Mouse (Mus musculus) heart, embryonic 16.5 days (tissue): ENCODE measurements around the gene Samhd1. TPM values are rescaled to one million over a fixed set of nuclear protein-coding genes. Genes with fewer than 3 reads are reported as not detected.

Experiments used
- ATAC-seq: fragments of 200-750 bp; cut with Nextera tagmentation; replicated peaks from 2 replicates; pipeline ENCODE4 v1.8.0; 2017; ENCODE audit warnings: moderate number of reproducible peaks; ENCODE audit not compliant: insufficient read depth, low FRiP score; ENCODE audit errors: extremely low read depth
- H3K27ac ChIP-seq: fragments of 300-500 bp; sonication (generic); 2 replicates; pipeline ENCODE4 v1.5.1; 2014; ENCODE audit warnings: mild to moderate bottlenecking, low read length, control low read depth, moderate library complexity
- H3K27me3 ChIP-seq: fragments of 300-500 bp; sonication (generic); 2 replicates; pipeline ENCODE4 v1.6.1; 2014; ENCODE audit warnings: low read length, mixed read lengths; ENCODE audit not compliant: control insufficient read depth, insufficient read depth
- H3K36me3 ChIP-seq: fragments of 300-500 bp; sonication (generic); 2 replicates; pipeline ENCODE4 v1.6.1; 2014; ENCODE audit not compliant: control insufficient read depth, insufficient read depth
- H3K4me1 ChIP-seq: fragments of 300-500 bp; sonication (generic); 2 replicates; pipeline ENCODE4 v1.6.1; 2014; ENCODE audit warnings: low read length, mixed read lengths; ENCODE audit not compliant: control insufficient read depth, insufficient read depth
- H3K4me2 ChIP-seq: fragments of 300-500 bp; sonication (generic); 2 replicates; pipeline ENCODE4 v1.6.1; 2014; ENCODE audit warnings: low read depth, mild to moderate bottlenecking, control low read depth, low read length
- H3K4me3 ChIP-seq: fragments of 300-500 bp; sonication (generic); 2 replicates; pipeline ENCODE4 v1.5.1; 2014; ENCODE audit warnings: mild to moderate bottlenecking, control low read depth, low read length
- H3K9ac ChIP-seq: fragments of 300-500 bp; sonication (generic); 2 replicates; pipeline ENCODE4 v1.6.1; 2014; ENCODE audit warnings: low read length, control low read depth
- H3K9me3 ChIP-seq: fragments of 300-500 bp; sonication (generic); replicated peaks from 2 replicates; pipeline ENCODE4 v1.6.1; 2016; ENCODE audit warnings: low read length; ENCODE audit not compliant: control insufficient read depth
- WGBS: fragments of 180-500 bp; shearing (Covaris S2); extraction: QIAGEN DNeasy Blood & Tissue Kit; methylation state at CpG from one replicate; pipeline ENCODE4 v1.1.7; 2014; 5-methylcytosine and 5-hydroxymethylcytosine counted together
- polyA plus RNA-seq: library from polyadenylated mRNA; unstranded; fragments of >200 nt; fragmentation: Nextera tagmentation; extraction: Ambion mirVana; gene quantifications from 2 replicates; pipeline ENCODE4 v1.2.1, GENCODE M21; 2015

Gene Samhd1
- polyA plus RNA-seq, 1 experiment from 2014 or later = 17.0 TPM

DNA sequence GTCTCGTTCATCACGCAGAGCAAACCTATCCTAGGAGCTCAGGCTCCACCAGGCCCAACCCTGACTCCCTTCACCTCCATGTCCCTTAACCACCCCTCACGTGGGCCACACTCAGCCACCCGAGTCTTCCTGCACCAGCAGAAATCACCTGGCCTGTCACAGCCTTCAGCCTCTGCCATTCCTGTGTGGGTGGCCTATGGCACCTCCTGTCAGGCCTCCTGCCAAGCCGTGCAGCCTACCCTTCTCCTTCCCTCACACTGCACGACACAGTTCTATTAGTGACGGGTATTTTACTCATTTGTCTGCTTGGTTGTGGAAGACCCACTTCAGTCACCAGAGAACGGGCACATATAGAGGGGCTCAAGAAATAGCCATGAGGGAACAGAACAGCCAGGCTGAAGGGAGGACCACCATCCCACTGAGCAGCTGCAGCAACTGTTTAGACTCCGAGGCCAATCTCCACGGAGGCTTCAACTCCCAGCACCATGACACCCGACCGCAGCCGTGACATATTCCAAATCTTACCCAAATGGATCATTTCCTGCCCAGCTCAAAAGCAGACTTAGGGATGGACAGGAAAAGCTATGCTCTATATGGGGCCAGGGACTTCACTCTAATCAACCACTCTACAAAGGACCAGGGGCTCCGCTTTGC is 66.2 kb downstream of the Samhd1 start:
- H3K36me3 ChIP-seq = no peaks in the 10 kb centered on the region
- H3K27me3 ChIP-seq = no peaks in the 10 kb centered on the region
- peak overlapping the region; percentile 80 for H3K27ac ChIP-seq
- no peak overlapping the region for H3K4me3 ChIP-seq
- H3K4me2 ChIP-seq = peak overlapping the region; percentile 25; the same call in 1 of the 2 replicates
- no peaks in the 10 kb centered on the region for H3K9me3 ChIP-seq
- WGBS = 53% methylated on average over 14 of the region's 14 CpGs
- ATAC-seq = no peak
- peaks cover 91% of the 10 kb centered on the region for H3K4me1 ChIP-seq
- H3K9ac ChIP-seq = peak overlapping the region; percentile 46

DNA sequence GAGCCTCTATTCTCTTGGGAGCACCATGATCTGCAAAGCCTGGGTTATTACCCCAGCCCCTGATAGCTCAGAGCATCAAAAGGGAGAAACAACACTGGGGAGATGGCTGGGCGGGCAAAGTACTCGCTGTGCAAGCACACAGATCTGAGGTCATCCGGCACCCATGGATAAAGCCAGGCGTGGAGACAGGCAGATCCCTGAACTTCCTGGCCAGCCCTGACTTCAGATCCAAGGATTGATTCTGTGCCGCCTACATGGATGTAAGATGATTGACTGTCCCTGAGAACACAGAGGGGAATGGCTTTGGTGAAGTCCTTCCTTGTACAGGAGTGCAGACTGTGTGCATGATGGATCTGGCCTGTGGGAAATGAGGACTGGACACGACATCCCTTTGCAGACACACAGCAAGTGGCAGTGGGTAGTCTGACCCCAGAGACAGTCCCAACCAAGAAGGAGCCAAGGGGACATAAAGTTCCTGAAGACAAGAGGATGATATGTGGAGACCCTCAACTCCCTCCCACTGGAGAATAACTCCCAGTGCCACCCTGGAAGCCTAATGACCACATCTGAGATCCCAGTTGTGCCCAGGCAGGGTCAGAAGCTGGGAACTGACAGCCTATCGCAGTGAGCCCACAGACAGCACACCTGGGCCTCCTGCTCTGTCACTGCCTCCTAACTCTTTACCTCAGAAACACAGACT is 68.2 kb downstream of the Samhd1 start:
- WGBS = 75% methylated on average over 7 of the region's 7 CpGs
- H3K9me3 ChIP-seq = no peaks in the 10 kb centered on the region
- no peak for ATAC-seq
- H3K4me2 ChIP-seq = no peak overlapping the region
- H3K27me3 ChIP-seq = no peaks in the 10 kb centered on the region
- no peaks in the 10 kb centered on the region for H3K36me3 ChIP-seq
- peak overlapping the region; percentile 13; the same call in 1 of the 2 replicates for H3K9ac ChIP-seq
- no peak overlapping the region for H3K4me3 ChIP-seq
- peaks cover 77% of the 10 kb centered on the region for H3K4me1 ChIP-seq
- H3K27ac ChIP-seq = peak overlapping the region; percentile 13; the same call in 1 of the 2 replicates

DNA sequence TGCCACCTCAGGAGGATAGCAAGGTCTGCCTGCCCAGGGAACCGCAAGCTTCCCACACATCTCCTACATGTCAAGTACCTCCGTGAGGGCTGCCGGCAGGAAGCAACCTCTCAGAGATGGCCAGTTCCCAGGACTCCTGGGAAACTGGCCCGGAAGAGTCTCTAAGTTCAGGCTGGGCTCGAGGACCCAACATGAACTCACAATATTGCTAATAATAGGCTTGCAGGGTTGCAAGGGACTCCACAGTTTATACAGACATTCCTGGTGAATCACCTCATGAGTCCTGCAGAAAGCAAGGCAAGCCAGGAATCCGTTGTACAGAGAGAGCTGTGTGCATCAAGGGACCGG is 69.2 kb downstream of the Samhd1 start:
- 19% methylated on average over 7 of the region's 7 CpGs for WGBS
- Histone ChIP-seq H3K36me3 (no peaks in the 10 kb centered on the region), H3K9me3 (no peaks in the 10 kb centered on the region), H3K27me3 (no peaks in the 10 kb centered on the region), H3K4me3 (no peak overlapping the region), H3K9ac (peak overlapping the region; percentile 51), H3K4me2 (peak overlapping the region; percentile 28; the same call in 1 of the 2 replicates), H3K4me1 (peaks cover 67% of the 10 kb centered on the region), H3K27ac (peak overlapping the region; percentile 89)
- peak; percentile 12; the same call in 1 of the 2 replicates for ATAC-seq

DNA sequence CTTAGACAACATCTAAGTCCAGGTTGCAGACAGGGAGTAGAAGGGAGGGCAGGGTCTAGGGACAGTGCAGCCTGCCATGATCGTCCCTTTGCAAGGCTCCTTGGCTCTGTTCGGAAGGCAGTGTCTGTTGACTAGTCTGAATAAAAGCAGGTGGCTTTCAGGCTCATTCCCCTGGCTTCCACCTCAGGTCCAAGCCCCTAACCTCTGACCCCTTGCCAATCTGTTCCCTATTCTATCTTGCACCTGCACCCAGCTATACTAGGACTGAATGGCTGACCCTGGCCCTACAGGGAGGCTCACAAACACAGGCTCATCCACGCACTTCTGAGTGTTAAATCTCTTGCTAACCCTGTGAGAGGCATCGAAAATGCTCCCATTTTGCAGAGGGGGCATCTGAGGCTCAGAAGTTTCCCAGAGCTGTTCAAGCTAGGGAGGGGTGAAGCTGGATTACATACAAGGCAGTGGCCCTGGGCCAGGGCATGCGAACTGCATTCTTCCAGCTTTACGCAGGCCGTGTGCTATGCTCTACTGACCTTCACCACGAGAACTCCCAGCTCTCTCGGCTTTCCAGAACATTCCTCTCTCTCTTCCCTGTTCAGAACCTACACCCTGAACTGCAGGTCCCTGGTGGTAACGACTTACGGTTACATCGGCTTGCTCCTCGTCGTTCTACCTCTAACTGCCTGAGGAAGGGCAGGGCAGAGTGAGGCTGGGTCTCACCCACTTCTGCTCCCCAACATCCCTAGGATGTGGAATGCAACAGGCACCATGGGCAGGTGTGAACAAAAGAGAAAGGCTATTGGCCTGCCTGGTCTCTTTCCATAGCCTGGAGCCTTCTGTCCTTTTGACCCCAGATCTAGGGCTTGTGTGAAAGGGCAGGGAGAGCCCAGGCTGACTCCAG is 69.8 kb downstream of the Samhd1 start:
- Histone ChIP-seq H3K4me2 (peak overlapping the region; percentile 28; the same call in 1 of the 2 replicates), H3K9ac (peak overlapping the region; percentile 51), H3K4me3 (no peak overlapping the region), H3K9me3 (no peaks in the 10 kb centered on the region), H3K27ac (peak overlapping the region; percentile 89), H3K27me3 (no peaks in the 10 kb centered on the region), H3K4me1 (peaks cover 61% of the 10 kb centered on the region), H3K36me3 (no peaks in the 10 kb centered on the region)
- no peak for ATAC-seq
- 54% methylated on average over 14 of the region's 14 CpGs for WGBS

DNA sequence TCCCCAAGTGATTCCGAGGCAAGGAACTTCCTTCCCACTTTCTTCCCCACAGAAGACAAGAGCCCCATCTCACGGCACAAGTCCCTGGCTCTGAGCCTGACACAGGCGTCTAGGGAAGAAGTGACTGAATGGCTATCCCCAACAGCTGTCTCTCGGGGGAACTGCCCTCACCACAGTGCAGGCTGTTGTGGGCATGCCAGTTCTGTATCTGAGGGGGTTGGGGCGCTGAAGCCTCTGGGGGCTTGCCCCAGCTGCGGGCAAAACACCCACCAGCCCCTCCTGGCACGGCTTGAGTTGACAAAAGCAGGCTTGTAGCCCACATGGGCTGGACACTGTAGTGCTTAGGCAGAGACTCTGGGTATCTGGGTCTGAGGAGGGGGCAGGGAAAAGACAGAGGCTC is 70.9 kb downstream of the Samhd1 start:
- no peak for ATAC-seq
- peaks cover 51% of the 10 kb centered on the region for H3K4me1 ChIP-seq
- H3K27me3 ChIP-seq = no peaks in the 10 kb centered on the region
- peak overlapping the region; percentile 17; the same call in 1 of the 2 replicates for H3K27ac ChIP-seq
- H3K4me2 ChIP-seq = no peak overlapping the region
- no peak overlapping the region for H3K9ac ChIP-seq
- WGBS = 48% methylated on average over 7 of the region's 7 CpGs
- H3K9me3 ChIP-seq = no peaks in the 10 kb centered on the region
- H3K4me3 ChIP-seq = no peak overlapping the region
- peaks cover 6% of the 10 kb centered on the region; the same call in 1 of the 2 replicates for H3K36me3 ChIP-seq

GRCm38 (mm10) chr2:157063241-157063700 is 71.8 kb downstream of the Samhd1 start:
- Histone ChIP-seq H3K4me1 (peaks cover 52% of the 10 kb centered on the region), H3K9ac (no peak overlapping the region)

DNA sequence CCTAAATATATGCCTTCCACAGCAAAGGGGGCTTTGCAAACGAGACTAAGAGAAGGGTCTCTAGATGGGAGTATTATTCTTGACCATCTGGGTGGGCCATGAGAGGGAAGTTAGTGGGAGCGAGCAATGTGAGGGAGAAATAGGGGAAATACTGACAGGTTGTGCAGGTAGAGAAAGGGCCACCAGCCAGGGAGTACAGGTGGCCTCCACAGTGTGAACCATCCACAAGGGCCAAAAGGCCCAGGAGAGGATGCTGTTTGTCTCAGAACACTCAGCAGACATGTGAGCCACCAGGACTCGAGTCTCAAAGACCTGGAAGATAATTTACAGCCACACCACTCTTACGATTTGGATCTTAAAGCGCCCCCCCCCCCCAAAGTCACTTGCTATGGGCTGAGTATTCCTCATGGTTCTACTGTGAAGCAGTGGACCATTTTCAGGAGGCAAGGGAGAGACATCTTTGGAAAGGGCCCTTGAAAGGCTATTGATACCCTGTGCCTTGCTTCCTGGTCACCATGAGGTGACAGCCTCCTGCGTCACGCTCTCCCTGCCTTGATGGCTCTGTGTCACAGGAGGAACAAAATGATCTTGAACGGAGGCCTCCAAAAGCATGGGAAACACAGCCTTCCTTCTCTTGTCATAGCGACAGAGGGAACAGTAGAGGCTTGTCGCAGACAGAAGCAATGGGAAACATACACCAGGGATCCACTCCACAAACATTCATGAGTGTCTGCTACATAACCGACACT is 74.3 kb downstream of the Samhd1 start:
- no peak overlapping the region for H3K4me3 ChIP-seq
- H3K27ac ChIP-seq = no peak overlapping the region
- H3K27me3 ChIP-seq = no peaks in the 10 kb centered on the region
- H3K4me1 ChIP-seq = peaks cover 44% of the 10 kb centered on the region
- H3K4me2 ChIP-seq = no peak overlapping the region
- ATAC-seq = no peak
- peaks cover 6% of the 10 kb centered on the region; the same call in 1 of the 2 replicates for H3K36me3 ChIP-seq
- H3K9me3 ChIP-seq = no peaks in the 10 kb centered on the region
- 87% methylated on average over 11 of the region's 11 CpGs for WGBS
- no peak overlapping the region for H3K9ac ChIP-seq

More at GRCm38 (mm10) chr2:157063241-157063700, 71.8 kb downstream of the Samhd1 start:
- no peak overlapping the region for H3K27ac ChIP-seq
- H3K27me3 ChIP-seq = no peaks in the 10 kb centered on the region
- H3K4me2 ChIP-seq = no peak overlapping the region
- WGBS = 48% methylated on average over 4 of the region's 4 CpGs
- H3K4me3 ChIP-seq = no peak overlapping the region
- no peaks in the 10 kb centered on the region for H3K9me3 ChIP-seq
- ATAC-seq = no peak
- peaks cover 6% of the 10 kb centered on the region; the same call in 1 of the 2 replicates for H3K36me3 ChIP-seq

DNA sequence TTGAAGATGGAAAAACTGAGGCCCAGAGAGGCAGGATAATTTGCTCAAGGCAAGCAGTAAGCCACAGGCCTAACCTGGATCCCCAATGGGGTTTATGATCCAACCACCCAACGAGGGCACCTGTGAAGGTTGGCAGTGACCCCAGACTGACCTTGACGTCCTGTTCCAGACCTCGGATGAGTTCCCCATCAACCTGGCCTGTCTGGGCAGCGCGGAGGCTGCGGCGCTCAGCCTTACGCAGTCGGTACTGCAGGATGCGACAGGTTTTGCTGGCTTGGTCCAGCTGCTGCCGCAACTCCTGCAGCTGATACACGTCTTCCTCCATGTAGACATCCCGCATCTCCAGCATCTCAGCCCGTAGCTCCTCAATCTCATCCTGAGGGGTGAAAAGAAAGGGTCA is 75.0 kb downstream of the Samhd1 start:
- peaks cover 6% of the 10 kb centered on the region; the same call in 1 of the 2 replicates for H3K36me3 ChIP-seq
- H3K9me3 ChIP-seq = no peaks in the 10 kb centered on the region
- H3K4me3 ChIP-seq = no peak overlapping the region
- no peak overlapping the region for H3K27ac ChIP-seq
- H3K4me2 ChIP-seq = no peak overlapping the region
- peaks cover 44% of the 10 kb centered on the region for H3K4me1 ChIP-seq
- no peaks in the 10 kb centered on the region for H3K27me3 ChIP-seq
- H3K9ac ChIP-seq = no peak overlapping the region
- WGBS = 91% methylated on average over 14 of the region's 14 CpGs
- ATAC-seq = no peak
